Mouse (Mus musculus) kidney, adult 11 months (tissue): ENCODE data around the gene Efcab5.
"Not testable (repeated sequence)": the region's sequence is repeated elsewhere in the genome, so short reads cannot be mapped to it uniquely, and the experiment has no call there.

Experiments
- DNase-seq: peaks from one replicate; pipeline ENCODE4 v3.0.0; 2022

Gene Efcab5

GRCm38 (mm10) chr11:77094136-77094535 lies 94.6 kb downstream of the Efcab5 start:
- DNase-seq, result no peak

DNA sequence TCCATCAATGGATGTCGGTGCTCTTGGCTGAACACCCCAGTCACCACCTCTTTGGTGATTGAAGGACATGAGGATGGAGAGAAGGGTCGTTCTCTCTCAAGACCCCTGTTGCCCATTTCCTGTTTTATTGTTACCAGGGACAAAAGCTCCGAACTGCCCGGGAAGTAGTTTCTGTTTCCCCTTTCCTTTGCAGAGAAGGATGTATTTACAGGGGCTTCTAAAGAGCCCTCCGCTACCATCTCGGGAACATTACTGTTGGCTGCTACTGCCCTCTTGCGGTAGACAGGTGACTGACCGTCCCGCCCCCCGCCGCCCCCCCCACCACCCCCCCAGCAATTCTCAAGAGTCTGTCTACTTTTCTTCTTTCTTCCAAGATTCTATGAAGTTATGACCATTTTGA lies 95.6 kb downstream of the Efcab5 start:
- no peak for DNase-seq

- DNase-seq, result no peak
These were observed 99.6 kb downstream of the Efcab5 start for GRCm38 (mm10) chr11:77089162-77089561.

DNA sequence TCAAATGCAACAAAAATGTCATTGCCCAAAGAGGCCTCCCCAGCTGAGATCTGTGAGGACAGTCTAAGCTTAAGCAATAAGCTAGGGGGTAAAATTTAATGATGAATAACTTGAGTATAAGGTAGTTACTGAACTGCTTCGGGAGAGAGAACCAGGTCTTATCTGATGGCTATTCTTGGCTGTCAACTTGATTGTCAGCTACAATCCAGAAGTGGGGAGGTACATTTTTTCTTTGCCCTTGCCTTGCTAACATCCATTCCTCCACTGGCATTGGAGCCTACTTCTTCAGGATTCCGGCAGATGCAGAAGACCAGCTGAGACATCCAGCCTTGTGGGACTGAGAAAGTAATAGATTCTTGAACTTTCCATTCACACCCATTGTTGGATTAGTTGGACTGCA lies 101.8 kb downstream of the Efcab5 start:
- DNase-seq, result no peak

DNA sequence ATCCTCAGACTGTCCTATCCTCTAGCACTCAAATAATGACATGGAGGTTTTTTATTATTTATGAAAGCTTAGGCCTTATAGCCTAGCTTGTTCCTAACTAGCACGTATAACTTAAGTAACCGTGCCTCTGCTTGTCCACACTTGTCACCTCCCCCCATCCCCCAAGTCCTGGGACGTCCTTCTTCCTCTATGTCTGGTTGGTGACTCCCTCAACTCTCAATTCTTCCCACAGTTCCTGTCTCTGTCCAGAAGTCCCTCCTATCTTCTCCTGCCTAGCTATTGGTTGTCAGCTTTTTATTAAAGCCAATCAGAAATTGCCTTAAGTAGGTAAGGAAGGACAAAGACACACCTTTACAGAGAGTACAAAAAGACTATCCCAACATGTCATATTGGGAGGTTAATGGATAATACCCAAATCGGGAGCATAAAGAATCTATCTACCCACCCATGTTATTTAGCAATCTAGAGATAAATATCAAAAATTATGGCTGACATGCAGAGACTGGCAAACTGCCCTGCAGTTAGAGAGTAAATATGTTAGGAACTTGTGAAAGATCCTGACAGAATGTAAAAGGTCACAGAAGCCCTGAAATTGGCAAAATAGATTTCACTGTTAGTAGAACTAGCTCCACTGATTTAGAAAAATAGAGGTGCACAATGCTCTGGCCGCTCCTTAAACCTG lies 104.6 kb downstream of the Efcab5 start:
- DNase-seq, result no peak

GRCm38 (mm10) chr11:77079361-77079760 lies 109.4 kb downstream of the Efcab5 start:
- no peak for DNase-seq

GRCm38 (mm10) chr11:77078273-77079134 lies 110.3 kb downstream of the Efcab5 start, which contains the start of gene Nsrp1:
TSS of gene Nsrp1 (minus strand) at chr11:77078435.
- DNase-seq, result peak; percentile 91

DNA sequence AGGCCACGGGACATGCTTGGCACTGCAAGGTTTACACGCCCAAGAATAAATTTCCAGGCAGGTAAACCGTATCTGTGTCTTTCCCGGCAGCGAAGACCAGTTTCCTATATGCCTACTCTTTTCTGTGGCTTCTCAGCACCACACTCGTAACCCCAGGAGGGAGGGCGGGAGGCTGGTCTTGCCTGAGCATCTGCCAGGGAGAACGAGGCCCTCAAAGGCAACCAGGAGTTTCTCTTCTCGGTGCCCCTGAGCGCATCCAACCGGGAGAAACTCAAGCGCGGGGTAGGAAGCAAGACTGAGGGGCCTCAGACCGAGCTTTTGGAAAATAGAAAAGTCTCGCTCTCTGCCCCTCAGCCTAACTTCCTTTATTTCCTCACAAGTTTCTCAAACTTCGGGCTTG lies 111.0 kb downstream of the Efcab5 start:
- no peak for DNase-seq

GRCm38 (mm10) chr11:77077331-77077730 lies 111.4 kb downstream of the Efcab5 start:
- DNase-seq, result not testable (repeated sequence)

- DNase-seq, result no peak
These were observed 118.0 kb downstream of the Efcab5 start for GRCm38 (mm10) chr11:77070721-77071120.

DNA sequence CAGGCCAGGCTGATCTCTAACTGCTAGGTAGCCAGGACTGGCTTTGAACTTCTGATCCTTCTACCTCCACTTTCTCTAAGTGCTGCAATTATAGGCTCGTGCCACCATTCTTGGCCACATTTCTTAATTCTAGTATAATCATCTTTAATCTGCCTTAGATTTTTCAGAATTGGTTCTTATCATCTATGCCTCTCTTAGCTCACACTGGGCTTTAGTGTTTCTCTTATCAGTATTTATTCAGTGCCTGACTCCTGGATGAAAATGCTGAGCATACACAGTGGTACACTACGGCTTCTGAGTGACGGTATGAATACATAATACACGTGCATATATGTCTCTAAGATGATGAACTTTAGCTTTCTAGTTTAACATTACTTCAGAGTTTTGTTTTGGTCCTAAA lies 119.9 kb downstream of the Efcab5 start:
- no peak for DNase-seq

DNA sequence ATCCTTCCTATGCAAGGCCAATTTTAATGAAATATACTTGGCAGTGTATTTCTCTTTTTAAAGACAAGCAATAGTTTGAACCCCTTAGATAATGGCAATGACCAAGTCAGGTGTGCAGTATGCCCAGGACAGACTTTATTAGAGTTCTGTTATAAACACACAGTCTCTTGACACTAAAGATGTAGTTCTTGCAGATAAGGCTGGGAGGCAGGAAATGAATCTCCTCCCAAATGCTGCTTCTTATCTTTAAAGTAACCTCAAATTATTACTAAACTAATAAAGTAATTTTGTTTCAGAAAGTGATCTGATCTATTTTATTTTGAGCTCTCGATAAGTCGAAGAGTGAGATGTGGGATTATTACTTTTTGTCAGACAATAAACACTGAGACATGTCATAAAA lies 125.4 kb downstream of the Efcab5 start:
- no peak for DNase-seq

- DNase-seq, result no peak
These were observed 126.8 kb downstream of the Efcab5 start for GRCm38 (mm10) chr11:77061951-77062350.

DNA sequence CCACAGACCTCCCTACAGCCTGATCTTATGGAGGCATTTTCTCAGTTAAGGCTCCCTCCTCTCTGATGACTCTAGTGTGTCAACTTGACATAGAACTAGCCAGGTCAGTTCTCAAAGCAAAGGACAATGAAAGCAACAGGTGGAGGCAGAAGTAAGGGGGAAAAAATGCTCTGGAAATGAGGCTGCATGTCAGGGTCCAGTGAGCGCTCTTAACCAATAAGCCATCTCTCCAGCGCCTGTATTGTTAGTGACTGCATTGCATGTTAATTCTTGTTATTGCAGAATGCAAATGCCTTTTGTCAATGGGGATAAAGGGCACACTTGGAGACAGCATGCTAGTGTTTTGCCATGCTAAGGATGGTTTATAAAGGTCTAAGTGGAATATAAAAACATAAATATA lies 146.0 kb downstream of the Efcab5 start:
- DNase-seq, result no peak

- no peak for DNase-seq
These were observed 146.9 kb downstream of the Efcab5 start for GRCm38 (mm10) chr11:77041891-77042290.
